Mouse (Mus musculus) stomach, embryonic 15.5 days (tissue): Measurements from ENCODE around the gene Hadhb. TPM values are rescaled to one million over a fixed set of nuclear protein-coding genes. Genes with fewer than 3 reads are reported as not detected.
A peak's percentile ranks its signal among the peaks of the same experiment; 100 is the strongest.

Source experiments
- ATAC-seq: fragments of 200-750 bp; cut with Nextera tagmentation; 2 replicates; pipeline ENCODE4 v1.8.0; 2017; ENCODE audit warnings: low read depth, moderate number of reproducible peaks, moderate TSS enrichment; ENCODE audit not compliant: insufficient read depth, low FRiP score
- H3K27ac ChIP-seq: fragments of 300-500 bp; sonication (generic); 2 replicates; pipeline ENCODE4 v1.5.1; 2015; ENCODE audit warnings: mild to moderate bottlenecking, inconsistent platforms
- H3K27me3 ChIP-seq: fragments of 300-500 bp; sonication (generic); replicated peaks from 2 replicates; pipeline ENCODE4 v1.6.1; 2015; ENCODE audit warnings: inconsistent platforms
- H3K36me3 ChIP-seq: fragments of 300-500 bp; sonication (generic); 2 replicates; pipeline ENCODE4 v1.6.1; 2015; ENCODE audit warnings: inconsistent platforms
- H3K4me1 ChIP-seq: fragments of 300-500 bp; sonication (generic); 2 replicates; pipeline ENCODE4 v1.6.1; 2015; ENCODE audit warnings: inconsistent platforms
- H3K4me2 ChIP-seq: fragments of 300-500 bp; sonication (generic); 2 replicates; pipeline ENCODE4 v1.6.1; 2015; ENCODE audit warnings: mild to moderate bottlenecking, inconsistent platforms
- H3K4me3 ChIP-seq: fragments of 300-500 bp; sonication (generic); replicated peaks from 2 replicates; pipeline ENCODE4 v1.5.1; 2015; ENCODE audit warnings: inconsistent platforms
- H3K9ac ChIP-seq: fragments of 300-500 bp; sonication (generic); 2 replicates; pipeline ENCODE4 v1.6.1; 2015; ENCODE audit warnings: inconsistent platforms
- H3K9me3 ChIP-seq: fragments of 300-500 bp; sonication (generic); 2 replicates; pipeline ENCODE4 v1.6.1; 2016; ENCODE audit warnings: inconsistent platforms
- WGBS: fragments of 180-500 bp; shearing (Covaris S2); methylation state at CpG from one replicate; pipeline ENCODE4 v1.1.7; 2015; 5-methylcytosine and 5-hydroxymethylcytosine counted together
- polyA plus RNA-seq: library from polyadenylated mRNA; unstranded; fragments of >200 nt; fragmentation: Nextera tagmentation; extraction: Ambion mirVana; gene quantifications from 2 replicates; pipeline ENCODE4 v1.2.1, GENCODE M21; 2015

The Hadhb gene
- polyA plus RNA-seq, 1 experiment from 2014 or later = 156 TPM

DNA sequence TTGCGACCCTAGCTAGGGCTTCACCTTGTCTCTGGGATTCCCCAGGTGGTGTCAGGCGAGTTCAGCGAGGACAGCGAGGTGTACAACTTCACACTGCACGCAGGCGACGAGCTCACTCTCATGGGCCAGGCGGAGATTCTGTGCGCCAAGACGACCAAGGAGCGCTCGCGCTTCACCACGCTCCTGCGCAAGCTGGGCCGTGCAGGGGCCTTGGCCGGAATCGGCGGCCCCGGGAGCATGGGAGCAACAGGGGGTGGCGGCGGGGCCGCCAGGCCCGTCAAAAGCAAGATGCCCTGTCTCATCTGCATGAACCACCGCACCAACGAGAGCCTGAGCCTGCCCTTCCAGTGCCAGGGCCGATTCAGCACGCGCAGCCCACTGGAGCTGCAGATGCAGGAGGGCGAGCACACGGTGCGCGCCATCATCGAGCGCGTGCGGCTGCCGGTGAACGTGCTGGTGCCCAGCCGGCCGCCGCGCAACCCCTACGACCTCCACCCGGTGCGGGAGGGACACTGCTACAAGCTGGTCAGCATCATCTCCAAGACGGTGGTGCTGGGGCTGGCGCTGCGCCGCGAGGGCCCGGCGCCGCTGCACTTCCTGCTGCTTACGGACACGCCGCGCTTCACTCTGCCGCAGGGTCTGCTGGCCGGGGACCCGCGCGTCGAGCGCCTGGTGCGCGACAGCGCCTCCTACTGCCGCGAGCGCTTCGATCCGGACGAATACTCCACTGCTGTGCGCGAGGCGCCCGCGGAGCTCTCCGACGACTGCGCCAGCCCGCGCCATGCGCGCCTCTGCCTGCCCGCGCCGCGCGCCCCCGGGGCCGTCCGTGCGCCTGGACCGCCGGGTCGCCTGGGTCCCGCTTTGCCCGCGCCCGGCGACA lies 40.9 kb upstream of the Hadhb start:
- Histone ChIP-seq H3K4me3 (peak overlapping the region; percentile 56), H3K36me3 (peaks cover 12% of the 10 kb centered on the region; the same call in 1 of the 2 replicates), H3K9ac (peak overlapping the region; percentile 30; the same call in 1 of the 2 replicates), H3K4me1 (peaks cover 29% of the 10 kb centered on the region), H3K9me3 (no peaks in the 10 kb centered on the region), H3K27me3 (peaks cover 32% of the 10 kb centered on the region), H3K27ac (no peak overlapping the region), H3K4me2 (peak overlapping the region; percentile 94)
- ATAC-seq = peak; percentile 54
- WGBS = 1% methylated on average over 103 of the region's 103 CpGs

DNA sequence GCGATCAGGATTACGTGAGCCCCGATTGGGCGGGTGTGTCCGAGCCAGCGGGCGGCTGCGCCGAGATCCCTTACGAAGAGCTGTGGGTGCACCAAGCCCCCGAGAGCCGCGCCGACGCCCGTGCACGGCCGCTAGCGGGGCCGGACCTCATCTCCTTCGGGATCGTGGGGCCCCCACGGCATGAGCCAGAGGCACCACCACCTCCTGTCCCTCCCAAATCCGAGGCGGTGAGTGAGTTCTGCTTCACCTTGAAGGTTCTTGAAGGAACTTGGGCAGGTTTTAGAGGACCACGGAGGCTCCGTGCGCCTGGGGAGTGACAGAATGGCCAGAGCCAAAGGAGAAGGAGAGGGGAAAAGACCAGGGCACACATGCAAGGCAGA lies 40.3 kb upstream of the Hadhb start:
- Histone ChIP-seq H3K27me3 (peaks cover 32% of the 10 kb centered on the region), H3K4me3 (peak overlapping the region; percentile 56), H3K9me3 (no peaks in the 10 kb centered on the region), H3K9ac (peak overlapping the region; percentile 30; the same call in 1 of the 2 replicates), H3K4me1 (peaks cover 29% of the 10 kb centered on the region), H3K4me2 (peak overlapping the region; percentile 94), H3K36me3 (peaks cover 15% of the 10 kb centered on the region; the same call in 1 of the 2 replicates), H3K27ac (no peak overlapping the region)
- ATAC-seq = no peak
- WGBS = under 1% methylated on average over 28 of the region's 28 CpGs

- Histone ChIP-seq H3K36me3 (peaks cover 24% of the 10 kb centered on the region; the same call in 1 of the 2 replicates), H3K9ac (no peak overlapping the region), H3K9me3 (no peaks in the 10 kb centered on the region), H3K4me2 (no peak overlapping the region), H3K27ac (no peak overlapping the region), H3K27me3 (peaks cover 32% of the 10 kb centered on the region), H3K4me1 (peaks cover 23% of the 10 kb centered on the region), H3K4me3 (no peak overlapping the region)
- ATAC-seq = no peak
- 38% methylated on average over 10 of the region's 10 CpGs for WGBS
Observed at GRCm38 (mm10) chr5:30115718-30116117, 39.3 kb upstream of the Hadhb start.

- H3K4me3 ChIP-seq = no peak overlapping the region
- no peaks in the 10 kb centered on the region for H3K9me3 ChIP-seq
- H3K36me3 ChIP-seq = peaks cover 42% of the 10 kb centered on the region
- no peak overlapping the region for H3K4me2 ChIP-seq
- no peak overlapping the region for H3K9ac ChIP-seq
- peaks cover 11% of the 10 kb centered on the region; the same call in 1 of the 2 replicates for H3K4me1 ChIP-seq
- 73% methylated on average over 1 of the region's 1 CpGs for WGBS
- no peak overlapping the region for H3K27ac ChIP-seq
- no peak for ATAC-seq
- peaks cover 25% of the 10 kb centered on the region; the same call in 1 of the 2 replicates for H3K27me3 ChIP-seq
Observed at GRCm38 (mm10) chr5:30118018-30118417, 37.0 kb upstream of the Hadhb start.

- ATAC-seq = no peak
- Histone ChIP-seq H3K36me3 (peaks cover 45% of the 10 kb centered on the region), H3K4me2 (no peak overlapping the region), H3K4me3 (no peak overlapping the region), H3K9ac (no peak overlapping the region), H3K27ac (no peak overlapping the region), H3K9me3 (no peaks in the 10 kb centered on the region), H3K4me1 (0 out of 2 replicates have a peak, but pooled peaks cover 6% of the 10 kb centered on the region), H3K27me3 (peaks cover 15% of the 10 kb centered on the region; the same call in 1 of the 2 replicates)
- WGBS = 86% methylated on average over 6 of the region's 6 CpGs
Observed at GRCm38 (mm10) chr5:30119163-30119562, 35.9 kb upstream of the Hadhb start.

DNA sequence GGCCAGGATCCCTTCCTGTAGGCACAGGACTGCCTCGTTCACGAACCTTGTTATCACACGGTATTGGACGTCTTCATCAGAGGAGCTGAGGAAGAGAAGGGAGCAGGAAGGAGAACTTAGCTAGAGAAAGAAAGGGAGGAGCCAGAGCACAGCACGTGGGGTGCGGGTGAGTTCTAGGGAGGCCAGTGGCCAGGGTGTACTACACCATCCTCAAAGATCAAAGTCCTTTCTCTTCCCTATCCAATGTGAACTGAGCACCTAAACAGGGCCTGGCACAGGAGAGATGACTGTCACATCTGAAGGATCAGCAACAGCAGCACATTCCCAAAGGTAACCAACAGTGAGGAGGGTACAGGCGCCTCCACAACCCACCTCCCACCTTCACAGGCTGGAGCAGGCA lies 34.9 kb upstream of the Hadhb start:
- WGBS = 84% methylated on average over 7 of the region's 7 CpGs
- Histone ChIP-seq H3K4me3 (no peak overlapping the region), H3K9ac (no peak overlapping the region), H3K27ac (no peak overlapping the region), H3K27me3 (peaks cover 7% of the 10 kb centered on the region; the same call in 1 of the 2 replicates), H3K9me3 (no peaks in the 10 kb centered on the region), H3K4me1 (no peaks in the 10 kb centered on the region), H3K4me2 (no peak overlapping the region), H3K36me3 (peaks cover 53% of the 10 kb centered on the region)
- ATAC-seq = no peak

GRCm38 (mm10) chr5:30122481-30122880 lies 32.6 kb upstream of the Hadhb start:
- WGBS = 88% methylated on average over 6 of the region's 6 CpGs
- ATAC-seq = no peak
- H3K4me2 ChIP-seq = no peak overlapping the region

DNA sequence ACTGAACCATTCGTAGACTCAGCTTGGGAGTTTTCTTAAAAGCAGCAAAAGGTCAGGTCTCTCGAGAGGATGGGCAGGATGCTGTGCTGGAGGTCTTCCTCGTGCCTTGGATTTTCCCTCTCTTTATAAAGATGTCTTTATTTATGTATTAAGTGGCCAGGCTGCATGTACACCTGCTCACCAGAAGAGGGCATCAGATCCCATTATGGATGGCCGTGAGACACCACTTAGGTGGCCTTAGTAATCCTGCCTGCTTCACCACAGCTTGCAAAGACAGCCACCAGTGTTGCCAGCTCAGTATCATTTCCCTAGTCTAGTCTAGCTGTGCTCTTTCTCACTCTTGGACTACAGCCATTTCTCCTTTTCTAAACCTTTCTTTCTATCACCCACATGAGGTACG lies 29.5 kb upstream of the Hadhb start:
- Histone ChIP-seq H3K36me3 (peaks cover 70% of the 10 kb centered on the region), H3K4me2 (no peak overlapping the region), H3K9ac (no peak overlapping the region), H3K27me3 (no peaks in the 10 kb centered on the region), H3K27ac (no peak overlapping the region), H3K4me1 (no peaks in the 10 kb centered on the region), H3K4me3 (no peak overlapping the region), H3K9me3 (no peaks in the 10 kb centered on the region)
- no peak for ATAC-seq
- WGBS = 46% methylated on average over 5 of the region's 5 CpGs

More at GRCm38 (mm10) chr5:30122481-30122880, 32.6 kb upstream of the Hadhb start:
- Histone ChIP-seq H3K27ac (no peak overlapping the region), H3K36me3 (peaks cover 73% of the 10 kb centered on the region), H3K4me3 (no peak overlapping the region), H3K27me3 (no peaks in the 10 kb centered on the region), H3K4me1 (no peaks in the 10 kb centered on the region), H3K9ac (no peak overlapping the region), H3K9me3 (no peaks in the 10 kb centered on the region)

GRCm38 (mm10) chr5:30126756-30127155 lies 28.3 kb upstream of the Hadhb start:
- Histone ChIP-seq H3K36me3 (peaks cover 64% of the 10 kb centered on the region), H3K27ac (no peak overlapping the region), H3K9ac (no peak overlapping the region), H3K9me3 (no peaks in the 10 kb centered on the region), H3K27me3 (no peaks in the 10 kb centered on the region), H3K4me1 (no peaks in the 10 kb centered on the region), H3K4me3 (no peak overlapping the region), H3K4me2 (no peak overlapping the region)
- WGBS = 85% methylated on average over 7 of the region's 7 CpGs
- ATAC-seq = no peak

DNA sequence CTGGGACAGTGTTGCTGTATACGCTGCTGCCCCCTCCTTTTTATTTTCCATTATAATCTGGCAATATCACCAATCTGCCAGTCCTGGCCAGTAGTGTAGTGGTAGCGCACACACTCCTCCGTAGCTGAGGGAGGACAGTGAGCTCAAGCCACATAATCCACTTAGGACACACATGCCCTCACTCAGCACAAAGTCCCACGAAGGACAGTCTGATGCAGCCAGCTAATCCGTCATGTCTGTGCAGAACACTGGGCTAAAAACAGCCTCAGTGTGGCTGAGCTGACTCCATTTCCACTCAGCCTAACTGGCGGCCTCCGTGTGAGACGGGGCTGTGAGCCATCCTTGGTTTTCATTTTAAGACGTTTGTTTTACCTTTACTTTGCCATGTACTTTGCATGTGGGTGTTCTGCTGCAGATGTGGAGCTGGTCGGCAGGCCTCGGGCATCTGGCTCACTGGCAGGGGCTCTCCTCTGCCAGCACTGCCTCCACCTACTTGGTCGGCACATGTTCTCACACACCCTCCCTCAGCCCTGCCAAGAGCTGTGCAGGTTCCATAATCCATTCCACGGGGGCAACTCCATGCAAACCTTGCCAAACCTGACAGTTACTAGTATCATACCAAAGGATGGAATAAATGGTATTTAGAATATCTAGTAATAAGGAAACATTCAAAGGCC lies 27.0 kb upstream of the Hadhb start:
- no peaks in the 10 kb centered on the region for H3K9me3 ChIP-seq
- peaks cover 62% of the 10 kb centered on the region for H3K36me3 ChIP-seq
- no peak overlapping the region for H3K4me2 ChIP-seq
- WGBS = 91% methylated on average over 13 of the region's 13 CpGs
- H3K4me3 ChIP-seq = no peak overlapping the region
- no peak for ATAC-seq
- H3K9ac ChIP-seq = no peak overlapping the region
- H3K27ac ChIP-seq = no peak overlapping the region
- no peaks in the 10 kb centered on the region for H3K27me3 ChIP-seq
- H3K4me1 ChIP-seq = no peaks in the 10 kb centered on the region

DNA sequence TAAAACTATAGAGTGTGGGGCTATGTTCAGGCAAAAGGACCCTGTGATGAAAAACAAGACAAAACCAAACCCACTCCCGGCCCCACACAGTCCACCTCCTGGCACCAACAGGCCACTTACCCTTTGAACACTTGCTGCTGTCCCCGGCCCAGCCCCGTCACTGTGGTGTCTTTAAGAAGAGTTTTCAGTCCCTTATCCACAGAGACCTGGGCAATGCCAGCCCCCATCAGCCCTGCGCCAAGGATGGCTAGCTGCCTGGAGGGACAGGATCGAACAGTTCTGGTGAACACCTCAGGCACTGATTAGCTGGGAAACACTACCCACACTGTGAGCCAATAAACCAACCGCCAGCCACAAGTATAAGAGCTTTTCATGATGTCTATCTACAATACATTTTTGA lies 26.4 kb upstream of the Hadhb start:
- H3K36me3 ChIP-seq = peaks cover 61% of the 10 kb centered on the region
- H3K4me3 ChIP-seq = no peak overlapping the region
- WGBS = 95% methylated on average over 6 of the region's 6 CpGs
- no peak overlapping the region for H3K9ac ChIP-seq
- no peaks in the 10 kb centered on the region for H3K9me3 ChIP-seq
- H3K27ac ChIP-seq = no peak overlapping the region
- ATAC-seq = no peak
- no peaks in the 10 kb centered on the region for H3K4me1 ChIP-seq
- no peaks in the 10 kb centered on the region for H3K27me3 ChIP-seq
- H3K4me2 ChIP-seq = no peak overlapping the region

- no peaks in the 10 kb centered on the region for H3K4me1 ChIP-seq
- 84% methylated on average over 4 of the region's 4 CpGs for WGBS
- peaks cover 49% of the 10 kb centered on the region for H3K36me3 ChIP-seq
Observed at GRCm38 (mm10) chr5:30131246-30131645, 23.8 kb upstream of the Hadhb start.

More at GRCm38 (mm10) chr5:30131246-30131645, 23.8 kb upstream of the Hadhb start:
- H3K4me2 ChIP-seq = no peak overlapping the region
- no peaks in the 10 kb centered on the region for H3K9me3 ChIP-seq
- H3K27ac ChIP-seq = no peak overlapping the region
- no peak overlapping the region for H3K4me3 ChIP-seq
- ATAC-seq = no peak
- no peaks in the 10 kb centered on the region for H3K27me3 ChIP-seq
- H3K9ac ChIP-seq = no peak overlapping the region
